Mouse (Mus musculus) neural tube, embryonic 10.5 days (tissue): ENCODE measurements at regions not wholly inside any gene's neighbourhood (a gene's known extent, or its start where the extent isn't known, plus 50 kb on each side); places are given as distances from the start of the nearest gene placed in this dataset.

Experiments used
- DNase-seq: peaks from one replicate; pipeline ENCODE4 v3.0.0-alpha.2; 2017; ENCODE audit warnings: low spot score; ENCODE audit errors: extremely low spot score

GRCm38 (mm10) chr14:56313969-56314368 is 50.9 kb upstream of the Atp12a start:
- DNase-seq: no peak

- peak; percentile 25 for DNase-seq
These were observed 50.4 kb upstream of the Atp12a start for GRCm38 (mm10) chr14:56314459-56314858.
